Mouse (Mus musculus) lung, embryonic 16.5 days (tissue): ENCODE measurements around the gene Limk1. TPM values are rescaled to one million over a fixed set of nuclear protein-coding genes. Genes with fewer than 3 reads are reported as not detected.

Experiments
- ATAC-seq: fragments of 200-750 bp; cut with Nextera tagmentation; 2 replicates; pipeline ENCODE4 v1.8.0; 2017; ENCODE audit warnings: low read depth, mild to moderate bottlenecking, moderate library complexity
- H3K27ac ChIP-seq: fragments of 300-500 bp; sonication (generic); 2 replicates; pipeline ENCODE4 v1.5.1; 2014; ENCODE audit warnings: mild to moderate bottlenecking, control low read depth, low read length
- H3K27me3 ChIP-seq: fragments of 300-500 bp; sonication (generic); 2 replicates; pipeline ENCODE4 v1.6.1; 2014; ENCODE audit warnings: low read depth, low read length, mixed read lengths; ENCODE audit not compliant: control insufficient read depth, insufficient read depth
- H3K36me3 ChIP-seq: fragments of 300-500 bp; sonication (generic); 2 replicates; pipeline ENCODE4 v1.6.1; 2014; ENCODE audit warnings: low read length; ENCODE audit not compliant: control insufficient read depth, insufficient read depth
- H3K4me1 ChIP-seq: fragments of 300-500 bp; sonication (generic); replicated peaks from 2 replicates; pipeline ENCODE4 v1.6.1; 2014; ENCODE audit warnings: low read length, mixed read lengths; ENCODE audit not compliant: control insufficient read depth, insufficient read depth
- H3K4me2 ChIP-seq: fragments of 300-500 bp; sonication (generic); 2 replicates; pipeline ENCODE4 v1.6.1; 2014; ENCODE audit warnings: low read depth, low read length, control low read depth
- H3K4me3 ChIP-seq: fragments of 300-500 bp; sonication (generic); 2 replicates; pipeline ENCODE4 v1.5.1; 2014; ENCODE audit warnings: mild to moderate bottlenecking, low read length, control low read depth
- H3K9ac ChIP-seq: fragments of 300-500 bp; sonication (generic); 2 replicates; pipeline ENCODE4 v1.6.1; 2014; ENCODE audit warnings: low read length, control low read depth
- H3K9me3 ChIP-seq: fragments of 300-500 bp; sonication (generic); 2 replicates; pipeline ENCODE4 v1.6.1; 2016; ENCODE audit warnings: low read length; ENCODE audit not compliant: control insufficient read depth
- WGBS: fragments of 180-500 bp; shearing (Covaris S2); extraction: QIAGEN DNeasy Blood & Tissue Kit; methylation state at CpG from one replicate; pipeline ENCODE4 v1.1.7; 2014; 5-methylcytosine and 5-hydroxymethylcytosine counted together
- polyA plus RNA-seq: library from polyadenylated mRNA; unstranded; fragments of >200 nt; fragmentation: Nextera tagmentation; extraction: Ambion mirVana; gene quantifications from 2 replicates; pipeline ENCODE4 v1.2.1, GENCODE M21; 2015

The Limk1 gene
- polyA plus RNA-seq, 1 experiment from 2014 or later: 8.3 TPM

DNA sequence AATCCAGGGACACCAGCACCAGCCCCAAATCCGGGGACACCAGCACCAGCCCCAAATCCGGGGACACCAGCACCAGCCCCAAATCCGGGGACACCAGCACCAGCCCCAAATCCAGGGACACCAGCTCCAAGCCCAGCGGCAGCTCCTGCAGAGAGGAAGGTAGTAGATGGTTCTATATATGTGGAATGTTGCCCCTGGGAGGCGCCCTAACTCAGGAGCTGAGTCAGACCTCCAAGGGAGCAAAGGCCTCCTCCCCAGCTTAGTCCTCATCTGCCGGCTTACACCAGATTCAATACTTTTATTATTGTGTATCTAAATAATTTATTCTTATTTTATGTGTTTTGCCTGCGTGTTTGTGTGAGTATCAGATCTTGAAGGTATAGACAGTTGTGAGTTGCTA is 22.7 kb upstream of the Limk1 start:
- Histone ChIP-seq H3K4me2 (no peak overlapping the region), H3K36me3 (peaks cover 11% of the 10 kb centered on the region), H3K27ac (no peak overlapping the region), H3K9me3 (no peaks in the 10 kb centered on the region), H3K4me3 (no peak overlapping the region), H3K27me3 (no peaks in the 10 kb centered on the region), H3K4me1 (peaks cover 5% of the 10 kb centered on the region; the same call in 1 of the 2 replicates), H3K9ac (no peak overlapping the region)
- no peak for ATAC-seq
- 55% methylated on average over 7 of the region's 7 CpGs for WGBS

DNA sequence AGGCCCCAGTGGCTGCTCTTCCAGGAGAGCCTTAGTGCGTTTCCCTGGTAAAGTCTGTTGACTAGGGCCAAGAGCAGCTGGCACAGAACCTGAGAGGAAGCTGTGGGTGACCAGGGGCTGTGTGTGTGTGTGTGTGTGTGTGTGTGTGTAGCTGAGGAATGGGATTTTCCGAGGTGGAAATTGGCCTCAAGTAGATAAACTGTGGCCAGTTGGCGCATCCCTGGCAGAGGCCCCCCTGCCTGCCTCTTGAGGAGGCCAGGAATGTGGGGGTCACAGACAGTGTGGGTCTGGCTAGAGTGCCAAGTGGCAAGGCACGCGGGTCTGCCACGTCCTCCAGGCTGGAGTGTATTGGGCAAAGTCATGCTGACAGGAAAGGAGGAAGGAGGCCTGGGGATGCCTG is 20.9 kb upstream of the Limk1 start:
- Histone ChIP-seq H3K36me3 (peaks cover 11% of the 10 kb centered on the region), H3K4me2 (no peak overlapping the region), H3K9ac (no peak overlapping the region), H3K9me3 (no peaks in the 10 kb centered on the region), H3K27ac (no peak overlapping the region), H3K4me3 (no peak overlapping the region), H3K27me3 (no peaks in the 10 kb centered on the region), H3K4me1 (peaks cover 5% of the 10 kb centered on the region; the same call in 1 of the 2 replicates)
- WGBS: 38% methylated on average over 6 of the region's 6 CpGs
- ATAC-seq: 0 out of 2 replicates have a peak, but pooled peaks have one; percentile 18

DNA sequence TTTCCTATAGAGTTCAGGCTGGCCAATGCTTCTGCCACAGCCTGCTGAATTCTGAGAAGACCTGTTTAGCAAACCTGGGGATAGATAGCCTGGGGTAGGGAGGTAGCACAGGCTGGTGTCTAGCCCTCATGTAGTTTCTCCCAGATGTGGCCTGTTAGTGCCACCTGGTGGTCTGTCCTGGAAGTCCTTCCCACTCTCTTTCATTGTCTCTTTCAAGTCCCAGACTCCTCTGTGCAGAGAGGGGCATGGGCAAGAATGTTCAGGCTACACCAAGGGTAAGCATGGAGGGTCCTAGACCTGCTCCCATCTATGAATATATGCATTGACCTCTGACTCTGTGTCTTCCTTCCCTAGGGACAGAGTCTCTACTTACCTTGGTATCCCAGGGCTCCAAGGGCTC is 15.8 kb upstream of the Limk1 start:
- H3K9me3 ChIP-seq: no peaks in the 10 kb centered on the region
- no peaks in the 10 kb centered on the region for H3K27me3 ChIP-seq
- H3K4me1 ChIP-seq: no peaks in the 10 kb centered on the region
- H3K4me3 ChIP-seq: no peak overlapping the region
- H3K27ac ChIP-seq: no peak overlapping the region
- H3K4me2 ChIP-seq: no peak overlapping the region
- H3K36me3 ChIP-seq: peaks cover 2% of the 10 kb centered on the region; the same call in 1 of the 2 replicates
- peak; percentile 53 for ATAC-seq
- no peak overlapping the region for H3K9ac ChIP-seq

DNA sequence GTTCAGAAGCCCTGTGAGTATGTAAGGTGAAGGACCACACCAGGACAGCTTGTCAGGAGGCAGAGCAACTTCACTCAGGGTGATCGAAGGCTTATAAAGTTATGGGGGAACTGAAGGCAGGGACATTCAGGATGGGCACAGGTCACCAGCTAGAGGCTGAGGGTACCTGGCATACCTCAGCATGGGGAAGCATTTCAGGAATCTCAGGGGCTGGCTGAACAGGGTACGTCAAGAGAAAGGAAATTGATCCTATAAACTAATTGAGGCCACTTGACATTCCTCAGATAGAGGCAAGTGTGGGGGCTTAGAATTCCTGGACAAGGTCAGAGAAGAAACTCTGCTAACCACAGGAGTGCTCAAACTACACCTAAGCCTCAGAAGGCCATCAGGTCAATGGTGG is 7.1 kb upstream of the Limk1 start:
- Histone ChIP-seq H3K27ac (peak overlapping the region; percentile 28; the same call in 1 of the 2 replicates), H3K9me3 (no peaks in the 10 kb centered on the region), H3K36me3 (no peaks in the 10 kb centered on the region), H3K4me3 (no peak overlapping the region), H3K9ac (no peak overlapping the region), H3K4me2 (no peak overlapping the region), H3K4me1 (no peaks in the 10 kb centered on the region), H3K27me3 (no peaks in the 10 kb centered on the region)
- ATAC-seq: peak; percentile 64
- 49% methylated on average over 2 of the region's 2 CpGs for WGBS

DNA sequence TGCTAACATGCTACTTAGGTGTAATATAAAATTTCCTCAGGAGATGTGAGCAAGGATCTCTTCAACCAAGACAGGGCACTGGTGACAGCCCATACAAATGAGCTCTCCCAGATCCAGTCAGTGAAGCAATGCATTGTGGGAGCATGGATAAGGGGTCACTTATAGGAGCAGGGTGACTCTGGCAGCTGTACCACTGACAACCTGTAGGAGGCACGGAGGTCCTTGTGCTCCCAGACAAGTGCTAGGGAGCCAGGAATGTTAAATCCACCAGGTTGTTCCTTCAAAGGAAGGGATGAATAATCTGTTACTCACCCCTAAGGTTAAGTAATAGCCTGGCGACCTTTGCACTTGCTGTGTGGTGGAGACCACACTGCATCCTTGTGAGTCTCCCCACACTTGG is 6.7 kb upstream of the Limk1 start:
- WGBS: 11% methylated on average over 2 of the region's 2 CpGs
- peak; percentile 44 for ATAC-seq

DNA sequence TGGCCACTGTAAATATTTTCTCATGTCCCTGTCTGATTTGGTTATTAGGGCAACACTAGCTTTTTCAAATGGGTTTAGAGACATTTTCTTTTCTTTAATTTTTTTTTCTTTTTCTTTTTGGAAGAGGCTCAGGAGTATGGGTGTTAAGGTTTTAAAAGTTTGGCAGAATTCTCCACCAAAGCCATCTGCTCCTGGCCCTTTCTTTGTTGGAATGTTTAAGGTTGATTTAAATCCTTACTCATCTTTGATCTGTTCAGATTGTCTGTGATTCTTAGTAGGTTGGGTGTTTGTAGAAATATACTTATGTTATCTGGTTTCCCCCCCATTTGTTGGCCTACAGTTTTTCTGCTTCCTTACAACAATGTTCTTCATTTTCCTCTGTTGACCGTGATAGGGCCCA is 4.3 kb upstream of the Limk1 start:
- Histone ChIP-seq H3K36me3 (no peaks in the 10 kb centered on the region), H3K4me2 (no peak overlapping the region), H3K9ac (no peak overlapping the region), H3K27ac (no peak overlapping the region), H3K4me1 (peaks cover 7% of the 10 kb centered on the region), H3K9me3 (no peaks in the 10 kb centered on the region), H3K27me3 (no peaks in the 10 kb centered on the region), H3K4me3 (no peak overlapping the region)
- ATAC-seq: no peak
- 86% methylated on average over 1 of the region's 1 CpGs for WGBS

More for the DNA sequence above, 6.7 kb upstream of the Limk1 start:
- Histone ChIP-seq H3K36me3 (no peaks in the 10 kb centered on the region), H3K4me2 (no peak overlapping the region), H3K27me3 (no peaks in the 10 kb centered on the region), H3K9me3 (no peaks in the 10 kb centered on the region), H3K4me3 (no peak overlapping the region), H3K4me1 (no peaks in the 10 kb centered on the region), H3K27ac (peak overlapping the region; percentile 28; the same call in 1 of the 2 replicates), H3K9ac (no peak overlapping the region)

DNA sequence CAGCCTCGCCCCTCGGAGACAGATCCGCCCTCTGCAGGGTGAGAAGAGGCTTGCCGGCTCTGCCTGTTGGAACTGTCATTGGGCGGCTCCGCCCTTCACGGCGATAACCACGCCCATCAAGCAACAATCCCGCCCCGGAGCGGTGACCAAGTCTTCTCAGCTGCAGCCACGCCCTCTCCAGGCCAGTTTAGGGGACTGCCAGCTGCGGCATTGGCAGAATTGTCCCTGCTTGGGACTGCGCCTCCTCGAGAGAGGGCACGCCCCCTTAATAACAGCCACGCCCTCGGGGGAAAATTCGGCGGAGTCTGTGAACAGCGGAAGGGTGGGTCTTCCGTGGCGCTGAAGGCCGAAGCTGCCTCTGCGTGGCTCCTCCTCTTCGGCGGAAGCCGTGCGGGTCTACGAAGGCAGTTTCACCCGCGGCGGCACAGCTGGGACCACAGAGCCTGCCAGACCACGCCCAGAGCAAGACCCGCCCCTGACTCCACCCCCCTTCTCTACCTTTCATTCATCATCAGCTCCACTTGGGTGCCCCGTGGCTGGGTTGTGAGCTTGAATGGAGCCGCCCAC is 403 bp upstream of the Limk1 start:
- peak overlapping the region; percentile 73 for H3K4me3 ChIP-seq
- H3K9ac ChIP-seq: peak overlapping the region; percentile 57
- 0% methylated on average over 38 of the region's 38 CpGs for WGBS
- peak; percentile 96 for ATAC-seq
- peaks cover 14% of the 10 kb centered on the region for H3K4me1 ChIP-seq
- H3K9me3 ChIP-seq: no peaks in the 10 kb centered on the region
- peaks cover 1% of the 10 kb centered on the region; the same call in 1 of the 2 replicates for H3K36me3 ChIP-seq
- peak overlapping the region; percentile 70 for H3K27ac ChIP-seq
- H3K27me3 ChIP-seq: no peaks in the 10 kb centered on the region
- peak overlapping the region; percentile 74 for H3K4me2 ChIP-seq

DNA sequence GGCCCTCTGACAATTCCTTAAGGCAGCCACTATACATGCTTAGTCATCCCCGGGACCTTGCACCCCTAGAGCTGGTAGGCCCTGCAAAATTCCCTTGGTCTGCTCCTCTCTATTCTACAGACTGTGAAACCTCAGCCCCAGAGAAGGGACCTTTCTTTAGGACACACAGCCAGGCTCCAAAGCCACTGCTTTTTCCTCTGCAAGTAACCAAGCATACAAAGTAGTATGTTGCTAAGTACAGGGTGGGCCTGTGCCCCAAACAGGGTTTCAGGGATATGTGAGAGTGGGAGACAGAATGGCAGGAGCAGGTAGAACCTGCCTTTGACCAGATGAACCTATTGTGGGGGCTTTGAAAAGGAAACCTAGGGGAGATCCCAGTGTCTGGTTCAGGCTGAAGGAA is 1.2 kb downstream of the Limk1 start:
- peak overlapping the region; percentile 73 for H3K4me3 ChIP-seq
- 71% methylated on average over 1 of the region's 1 CpGs for WGBS
- no peaks in the 10 kb centered on the region for H3K27me3 ChIP-seq
- ATAC-seq: no peak
- H3K36me3 ChIP-seq: peaks cover 2% of the 10 kb centered on the region; the same call in 1 of the 2 replicates
- H3K9me3 ChIP-seq: no peaks in the 10 kb centered on the region
- H3K4me1 ChIP-seq: peaks cover 14% of the 10 kb centered on the region
- H3K4me2 ChIP-seq: peak overlapping the region; percentile 89
- no peak overlapping the region for H3K27ac ChIP-seq
- peak overlapping the region; percentile 24; the same call in 1 of the 2 replicates for H3K9ac ChIP-seq

DNA sequence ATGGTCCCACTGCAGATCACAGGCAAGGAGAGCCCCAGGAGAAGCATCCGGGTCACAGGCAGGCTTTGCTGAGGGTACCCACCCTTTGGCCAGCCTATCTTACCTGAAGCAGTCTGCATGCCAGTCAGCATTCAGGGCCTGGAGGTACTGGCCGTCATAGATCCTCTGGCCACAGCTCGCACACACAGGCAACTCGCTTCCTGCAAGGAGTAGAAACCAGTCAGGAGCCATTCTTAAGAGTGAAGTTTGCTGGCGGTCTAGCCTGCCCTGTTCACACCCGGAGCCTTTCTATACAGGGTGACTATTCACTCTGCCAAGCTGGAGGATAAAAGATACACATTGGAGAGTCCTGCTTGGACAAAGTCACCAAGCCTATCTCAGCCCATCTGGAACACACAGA is 1.9 kb downstream of the Limk1 start:
- H3K9ac ChIP-seq: no peak overlapping the region
- 92% methylated on average over 6 of the region's 6 CpGs for WGBS
- no peak for ATAC-seq
- no peak overlapping the region for H3K4me2 ChIP-seq
- no peaks in the 10 kb centered on the region for H3K9me3 ChIP-seq
- H3K27me3 ChIP-seq: no peaks in the 10 kb centered on the region
- H3K4me3 ChIP-seq: no peak overlapping the region
- H3K36me3 ChIP-seq: peaks cover 2% of the 10 kb centered on the region; the same call in 1 of the 2 replicates
- H3K27ac ChIP-seq: no peak overlapping the region
- H3K4me1 ChIP-seq: peaks cover 14% of the 10 kb centered on the region
